Mouse (Mus musculus) midbrain, embryonic 14.5 days (tissue): ENCODE data around the gene Vgll4. TPM values are rescaled to one million over a fixed set of nuclear protein-coding genes. Genes with fewer than 3 reads are reported as not detected.

Source experiments
- ATAC-seq: fragments of 200-750 bp; cut with Nextera tagmentation; 2 replicates; pipeline ENCODE4 v1.8.0; 2017; ENCODE audit warnings: moderate number of reproducible peaks, moderate library complexity; ENCODE audit not compliant: low FRiP score, low TSS enrichment
- DNase-seq: peaks from one replicate; pipeline ENCODE4 v3.0.0-alpha.2; 2015
- H3K27ac ChIP-seq: fragments of 300-500 bp; sonication (generic); replicated peaks from 2 replicates; pipeline ENCODE4 v1.5.1; 2014; ENCODE audit warnings: mild to moderate bottlenecking, low read depth, low read length, moderate library complexity
- H3K27me3 ChIP-seq: fragments of 300-500 bp; sonication (generic); 2 replicates; pipeline ENCODE4 v1.6.1; 2014; ENCODE audit warnings: low read length, control low read depth, mixed read lengths; ENCODE audit not compliant: control insufficient read depth, insufficient read depth
- H3K36me3 ChIP-seq: fragments of 300-500 bp; sonication (generic); 2 replicates; pipeline ENCODE4 v1.6.1; 2014; ENCODE audit warnings: low read length, control low read depth; ENCODE audit not compliant: control insufficient read depth, insufficient read depth
- H3K4me1 ChIP-seq: fragments of 300-500 bp; sonication (generic); 2 replicates; pipeline ENCODE4 v1.6.1; 2014; ENCODE audit warnings: mild to moderate bottlenecking, antibody characterized with exemption, low read length, control low read depth; ENCODE audit not compliant: control insufficient read depth, insufficient read depth
- H3K4me2 ChIP-seq: fragments of 300-500 bp; sonication (generic); 2 replicates; pipeline ENCODE4 v1.6.1; 2014; ENCODE audit warnings: mild to moderate bottlenecking, low read length, moderate library complexity
- H3K4me3 ChIP-seq: fragments of 300-500 bp; sonication (generic); replicated peaks from 2 replicates; pipeline ENCODE4 v1.5.1; 2014; ENCODE audit warnings: low read depth, low read length
- H3K9ac ChIP-seq: fragments of 300-500 bp; sonication (generic); replicated peaks from 2 replicates; pipeline ENCODE4 v1.6.1; 2014; ENCODE audit warnings: mild to moderate bottlenecking, low read length, moderate library complexity
- H3K9me3 ChIP-seq: fragments of 300-500 bp; sonication (generic); 2 replicates; pipeline ENCODE4 v1.6.1; 2016; ENCODE audit warnings: low read length, control low read depth, mixed read lengths; ENCODE audit not compliant: control insufficient read depth
- WGBS: fragments of 180-500 bp; shearing (Covaris S2); extraction: QIAGEN DNeasy Blood & Tissue Kit; methylation state at CpG from one replicate; pipeline ENCODE4 v1.1.7; 2014; 5-methylcytosine and 5-hydroxymethylcytosine counted together
- polyA plus RNA-seq: library from polyadenylated mRNA; unstranded; fragments of >200 nt; fragmentation: Nextera tagmentation; extraction: Ambion mirVana; gene quantifications from 2 replicates; pipeline ENCODE4 v1.2.1, GENCODE M21; 2014

Vgll4 gene
- polyA plus RNA-seq, 1 experiment from 2014 or later, result 42.8 TPM

DNA sequence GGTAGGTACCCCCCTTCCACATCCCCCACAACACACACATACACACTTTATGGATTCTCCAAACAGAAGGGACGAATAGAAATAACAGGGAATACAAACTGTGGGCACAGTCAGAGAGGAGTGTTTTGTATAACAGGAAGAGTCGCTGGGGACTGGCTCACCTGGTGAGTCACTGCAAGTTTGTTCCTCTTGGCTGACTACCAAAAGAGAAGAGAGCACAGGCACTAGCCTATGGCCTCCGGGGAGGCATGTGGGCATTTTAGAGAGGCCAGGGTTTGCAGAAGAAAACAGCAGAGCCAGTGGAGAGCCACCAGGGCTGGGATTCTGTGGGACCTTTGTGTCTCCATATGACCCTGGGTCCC is 18.8 kb upstream of the Vgll4 start:
- Histone ChIP-seq H3K4me1 (no peaks in the 10 kb centered on the region), H3K9ac (no peak overlapping the region), H3K27me3 (no peaks in the 10 kb centered on the region), H3K4me2 (no peak overlapping the region), H3K4me3 (no peak overlapping the region), H3K36me3 (no peaks in the 10 kb centered on the region), H3K9me3 (no peaks in the 10 kb centered on the region), H3K27ac (no peak overlapping the region)
- ATAC-seq (no peak), DNase-seq (no peak)
- 76% methylated on average over 3 of the region's 3 CpGs for WGBS

DNA sequence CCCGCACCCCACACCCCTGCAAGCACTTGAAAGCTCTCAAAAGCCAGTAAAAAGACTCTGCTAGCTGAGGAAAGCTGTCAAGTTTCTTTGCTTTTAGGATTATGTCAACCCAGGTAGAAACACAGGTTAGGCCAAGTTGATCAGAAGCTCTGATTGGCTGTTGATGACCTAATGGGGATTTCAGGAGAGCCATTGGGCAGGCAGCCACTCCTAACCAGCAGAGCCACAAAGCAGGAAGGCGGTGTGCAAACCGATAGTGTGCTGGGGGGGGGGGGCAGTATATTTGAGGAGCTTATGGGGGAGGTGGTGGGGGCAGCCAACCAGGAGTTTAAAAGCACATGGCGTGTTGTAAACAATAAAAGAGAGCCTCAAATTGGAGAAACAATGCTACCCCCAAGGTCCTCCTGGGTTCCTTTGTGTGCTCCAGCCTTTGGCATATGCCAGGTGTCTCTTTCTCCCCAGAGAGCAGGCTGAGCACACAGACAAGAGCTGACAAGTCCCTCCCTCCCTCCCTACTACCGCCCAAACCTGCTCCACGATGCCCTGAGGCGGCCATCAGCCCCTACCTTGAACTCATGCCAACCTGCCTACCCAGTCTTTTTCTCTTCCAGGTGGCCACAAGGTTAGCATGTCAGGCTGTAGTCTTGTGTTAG is 18.3 kb upstream of the Vgll4 start:
- no peak for ATAC-seq
- Histone ChIP-seq H3K27me3 (no peaks in the 10 kb centered on the region), H3K36me3 (no peaks in the 10 kb centered on the region), H3K9me3 (no peaks in the 10 kb centered on the region), H3K4me2 (no peak overlapping the region), H3K4me1 (no peaks in the 10 kb centered on the region), H3K27ac (no peak overlapping the region), H3K4me3 (no peak overlapping the region), H3K9ac (no peak overlapping the region)
- 59% methylated on average over 7 of the region's 7 CpGs for WGBS
- peak; percentile 11 for DNase-seq

DNA sequence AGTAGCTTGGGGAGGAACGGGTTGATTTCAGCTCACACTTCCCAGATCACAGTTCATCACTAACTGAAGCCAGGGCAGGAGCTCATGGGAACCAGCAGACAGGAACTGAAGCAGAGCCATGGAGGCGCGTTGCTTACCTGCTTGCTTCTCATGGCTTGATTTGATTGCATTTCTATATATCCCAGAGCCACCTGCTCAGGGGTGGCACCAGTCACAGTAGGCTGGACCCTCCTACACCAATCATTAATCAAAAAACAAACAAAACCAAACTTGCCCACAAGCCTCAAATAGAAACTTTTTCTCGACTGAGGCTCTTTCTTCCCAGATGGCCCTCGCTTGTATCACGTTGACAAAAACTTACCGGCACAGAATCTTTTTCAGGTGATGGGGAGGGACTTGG is 12.9 kb upstream of the Vgll4 start:
- Histone ChIP-seq H3K9ac (no peak overlapping the region), H3K36me3 (no peaks in the 10 kb centered on the region), H3K4me2 (no peak overlapping the region), H3K4me1 (no peaks in the 10 kb centered on the region), H3K9me3 (no peaks in the 10 kb centered on the region), H3K4me3 (no peak overlapping the region), H3K27ac (no peak overlapping the region), H3K27me3 (no peaks in the 10 kb centered on the region)
- ATAC-seq (no peak), DNase-seq (no peak)
- 85% methylated on average over 7 of the region's 7 CpGs for WGBS

DNA sequence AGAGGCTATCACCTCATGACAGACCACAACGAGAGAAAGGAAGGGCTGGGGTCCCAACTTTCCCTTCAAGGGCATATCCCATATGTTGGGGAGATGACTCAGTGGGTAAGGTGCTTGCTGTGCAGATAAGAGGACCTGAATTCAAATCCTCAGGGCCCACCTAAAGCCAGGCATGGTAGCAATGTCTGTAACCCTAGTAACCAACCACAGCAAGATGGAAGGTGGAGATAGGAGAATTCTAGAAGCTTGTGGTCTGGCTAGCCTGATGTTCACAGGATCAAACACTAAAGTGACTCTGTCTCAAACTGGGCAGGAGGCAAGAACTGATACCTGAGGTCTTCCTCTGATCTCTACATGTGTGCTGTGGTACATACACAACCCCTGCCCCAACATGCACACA is 9.9 kb upstream of the Vgll4 start:
- no peak overlapping the region for H3K27ac ChIP-seq
- ATAC-seq (no peak), DNase-seq (no peak)
- no peak overlapping the region for H3K4me2 ChIP-seq
- no peak overlapping the region for H3K4me3 ChIP-seq
- no peaks in the 10 kb centered on the region for H3K9me3 ChIP-seq
- no peak overlapping the region for H3K9ac ChIP-seq
- no peaks in the 10 kb centered on the region for H3K36me3 ChIP-seq
- no peaks in the 10 kb centered on the region for H3K27me3 ChIP-seq
- whole genome bisulfite sequencing, result 76% methylated on average over 1 of the region's 1 CpGs
- no peaks in the 10 kb centered on the region for H3K4me1 ChIP-seq

DNA sequence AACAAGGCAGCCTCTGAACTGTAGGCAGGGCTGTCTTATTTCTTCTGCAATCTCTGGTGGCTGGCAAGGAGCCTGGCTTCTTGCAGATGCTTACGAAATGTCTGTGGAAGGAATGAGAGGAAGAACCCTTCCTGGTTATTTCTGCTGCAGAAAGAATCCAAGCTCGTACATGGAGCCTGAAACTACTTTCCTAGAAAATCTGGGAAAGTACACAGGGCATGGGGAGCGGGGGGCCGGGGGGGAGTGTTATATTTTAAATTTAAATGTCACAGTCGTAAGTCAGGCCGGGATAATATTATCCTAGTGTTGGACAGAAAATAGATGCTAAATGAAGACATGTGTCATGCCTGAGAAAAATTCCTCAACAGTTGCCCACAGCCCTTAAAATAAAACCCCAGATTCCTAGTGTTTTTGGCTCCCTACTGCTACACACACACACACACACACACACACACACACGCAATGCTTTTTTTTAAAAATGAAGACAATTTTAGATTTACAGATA is 7.2 kb upstream of the Vgll4 start:
- Histone ChIP-seq H3K4me3 (no peak overlapping the region), H3K27me3 (no peaks in the 10 kb centered on the region), H3K36me3 (no peaks in the 10 kb centered on the region), H3K9ac (no peak overlapping the region), H3K27ac (no peak overlapping the region), H3K4me1 (no peaks in the 10 kb centered on the region), H3K9me3 (no peaks in the 10 kb centered on the region), H3K4me2 (no peak overlapping the region)
- DNase-seq (no peak), ATAC-seq (no peak)
- 83% methylated on average over 7 of the region's 7 CpGs for WGBS

DNA sequence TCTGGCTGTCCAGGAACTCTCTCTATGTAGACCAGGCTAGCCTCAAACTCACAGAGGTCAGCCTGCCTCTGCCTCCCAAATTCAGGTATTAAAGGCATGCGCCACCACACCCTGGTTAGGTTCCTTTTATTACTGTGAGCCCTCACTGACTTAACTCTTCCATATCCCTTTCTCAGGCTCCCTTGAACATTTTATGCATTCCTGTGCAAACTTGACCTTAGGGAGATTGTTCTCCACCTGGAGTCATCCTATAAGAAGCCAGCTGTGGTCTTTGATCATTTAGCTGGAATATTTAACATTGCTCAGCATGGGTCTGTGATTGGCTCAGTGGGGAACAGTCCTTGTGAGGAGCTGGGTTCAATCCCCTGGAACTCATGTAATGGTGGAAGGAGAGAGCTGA is 4.5 kb upstream of the Vgll4 start:
- Histone ChIP-seq H3K4me2 (no peak overlapping the region), H3K4me1 (peaks cover 2% of the 10 kb centered on the region; the same call in 1 of the 2 replicates), H3K4me3 (no peak overlapping the region), H3K27me3 (peaks cover 8% of the 10 kb centered on the region; the same call in 1 of the 2 replicates), H3K27ac (no peak overlapping the region), H3K9ac (no peak overlapping the region), H3K9me3 (no peaks in the 10 kb centered on the region), H3K36me3 (no peaks in the 10 kb centered on the region)
- ATAC-seq (no peak), DNase-seq (no peak)
- 96% methylated on average over 1 of the region's 1 CpGs for WGBS

DNA sequence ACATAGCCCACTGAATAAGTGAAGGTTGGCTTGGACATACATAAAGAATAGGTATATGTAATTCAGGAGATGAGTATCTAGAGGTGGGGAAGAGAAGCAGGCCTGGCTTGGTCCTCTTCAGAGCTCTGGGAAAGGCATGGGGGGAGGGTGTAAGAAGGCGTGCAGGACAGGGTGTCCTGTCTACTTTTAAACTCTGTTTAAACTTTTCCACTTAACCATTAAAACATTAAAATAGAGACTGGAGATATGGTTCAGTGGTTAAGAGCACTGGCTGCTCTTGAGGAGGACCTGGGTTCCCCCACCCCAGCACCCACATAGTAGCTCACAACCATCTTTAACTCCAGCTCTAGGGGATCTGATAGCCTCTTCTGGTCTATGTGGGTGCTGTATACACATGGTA is 3.2 kb upstream of the Vgll4 start:
- no peaks in the 10 kb centered on the region for H3K9me3 ChIP-seq
- no peak overlapping the region for H3K27ac ChIP-seq
- H3K4me1 ChIP-seq, result peaks cover 4% of the 10 kb centered on the region; the same call in 1 of the 2 replicates
- H3K4me3 ChIP-seq, result no peak overlapping the region
- 89% methylated on average over 1 of the region's 1 CpGs for WGBS
- H3K36me3 ChIP-seq, result no peaks in the 10 kb centered on the region
- no peak overlapping the region for H3K9ac ChIP-seq
- ATAC-seq, result no peak
- peaks cover 15% of the 10 kb centered on the region; the same call in 1 of the 2 replicates for H3K27me3 ChIP-seq
- no peak for DNase-seq
- no peak overlapping the region for H3K4me2 ChIP-seq

DNA sequence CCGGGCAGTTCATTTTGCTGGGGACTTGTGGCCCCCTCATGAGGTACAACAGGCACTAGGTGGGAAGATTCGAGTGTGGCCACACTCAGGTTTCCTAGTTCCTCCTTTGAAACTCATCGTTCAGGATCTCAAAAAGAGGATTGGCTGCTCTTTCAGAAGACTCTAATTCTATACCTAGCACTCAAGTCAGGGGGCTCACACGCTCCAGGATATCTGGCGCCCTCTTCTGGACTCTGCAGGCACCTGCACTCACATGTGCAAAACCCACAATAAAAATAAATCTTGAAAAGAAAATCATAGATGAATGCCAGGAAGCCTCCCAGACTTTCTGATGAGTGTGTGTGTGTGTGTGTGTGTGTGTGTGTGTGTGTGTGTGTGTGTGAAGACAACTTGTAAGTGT is 1.1 kb upstream of the Vgll4 start:
- no peak overlapping the region for H3K9ac ChIP-seq
- peak; percentile 27 for DNase-seq
- WGBS, result 73% methylated on average over 5 of the region's 5 CpGs
- H3K36me3 ChIP-seq, result no peaks in the 10 kb centered on the region
- no peak overlapping the region for H3K4me2 ChIP-seq
- peaks cover 28% of the 10 kb centered on the region; the same call in 1 of the 2 replicates for H3K27me3 ChIP-seq
- peaks cover 4% of the 10 kb centered on the region; the same call in 1 of the 2 replicates for H3K4me1 ChIP-seq
- ATAC-seq, result no peak
- no peaks in the 10 kb centered on the region for H3K9me3 ChIP-seq
- no peak overlapping the region for H3K27ac ChIP-seq
- no peak overlapping the region for H3K4me3 ChIP-seq

DNA sequence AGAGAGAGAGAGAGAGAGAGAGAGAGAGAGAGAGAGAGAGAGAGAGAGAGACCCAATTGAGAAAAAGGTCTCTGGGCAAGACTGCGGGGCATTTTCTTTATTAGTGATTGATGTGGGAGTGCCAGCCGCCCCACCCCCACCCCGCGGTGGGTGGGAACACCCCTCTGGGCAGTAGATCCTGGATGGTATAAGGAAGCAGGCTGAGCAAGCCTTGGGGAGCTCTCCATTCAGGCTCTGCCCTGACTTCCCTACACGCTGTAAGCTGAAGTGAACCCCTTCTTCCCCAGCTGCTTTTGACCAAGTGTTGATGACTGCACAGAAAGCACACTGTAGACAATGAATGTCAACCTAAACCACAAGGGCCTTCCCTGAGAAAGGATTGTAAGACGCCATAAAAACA is 592 bp upstream of the Vgll4 start:
- peaks cover 4% of the 10 kb centered on the region; the same call in 1 of the 2 replicates for H3K4me1 ChIP-seq
- H3K9me3 ChIP-seq, result no peaks in the 10 kb centered on the region
- H3K9ac ChIP-seq, result no peak overlapping the region
- H3K27me3 ChIP-seq, result peaks cover 28% of the 10 kb centered on the region; the same call in 1 of the 2 replicates
- no peak overlapping the region for H3K4me3 ChIP-seq
- ATAC-seq (no peak), DNase-seq (no peak)
- H3K4me2 ChIP-seq, result peak overlapping the region; percentile 99
- 24% methylated on average over 6 of the region's 6 CpGs for WGBS
- no peak overlapping the region for H3K27ac ChIP-seq
- H3K36me3 ChIP-seq, result no peaks in the 10 kb centered on the region
